Mouse (Mus musculus) liver, embryonic 16.5 days (tissue): ENCODE measurements at regions not wholly inside any gene's neighbourhood (a gene's known extent, or its start where the extent isn't known, plus 50 kb on each side); places are given as distances from the start of the nearest gene placed in this dataset.

Experiments
- ATAC-seq: fragments of 200-750 bp; cut with Nextera tagmentation; 2 replicates; pipeline ENCODE4 v1.8.0; 2017; ENCODE audit warnings: low read depth, mild to moderate bottlenecking, moderate number of reproducible peaks, moderate library complexity
- H3K27ac ChIP-seq: fragments of 300-500 bp; sonication (generic); 2 replicates; pipeline ENCODE4 v1.5.1; 2014; ENCODE audit warnings: mild to moderate bottlenecking, low read length
- H3K27me3 ChIP-seq: fragments of 300-500 bp; sonication (generic); 2 replicates; pipeline ENCODE4 v1.6.1; 2014; ENCODE audit warnings: low read depth, low read length, mixed read lengths; ENCODE audit not compliant: control insufficient read depth, insufficient read depth
- H3K36me3 ChIP-seq: fragments of 300-500 bp; sonication (generic); 2 replicates; pipeline ENCODE4 v1.6.1; 2014; ENCODE audit warnings: mild to moderate bottlenecking; ENCODE audit not compliant: control insufficient read depth, insufficient read depth
- H3K4me1 ChIP-seq: fragments of 300-500 bp; sonication (generic); 2 replicates; pipeline ENCODE4 v1.6.1; 2014; ENCODE audit warnings: low read depth, low read length, mixed read lengths; ENCODE audit not compliant: control insufficient read depth
- H3K4me2 ChIP-seq: fragments of 300-500 bp; sonication (generic); 2 replicates; pipeline ENCODE4 v1.6.1; 2014; ENCODE audit warnings: low read depth, low read length, mixed read lengths
- H3K4me3 ChIP-seq: fragments of 300-500 bp; sonication (generic); 2 replicates; pipeline ENCODE4 v1.5.1; 2014; ENCODE audit warnings: low read depth, mild to moderate bottlenecking, low read length
- H3K9ac ChIP-seq: fragments of 300-500 bp; sonication (generic); 2 replicates; pipeline ENCODE4 v1.6.1; 2014; ENCODE audit warnings: low read depth, low read length
- H3K9me3 ChIP-seq: fragments of 300-500 bp; sonication (generic); replicated peaks from 2 replicates; pipeline ENCODE4 v1.6.1; 2016; ENCODE audit warnings: low read length; ENCODE audit not compliant: control insufficient read depth
- WGBS: fragments of 180-500 bp; shearing (Covaris S2); extraction: QIAGEN DNeasy Blood & Tissue Kit; methylation state at CpG from one replicate; pipeline ENCODE4 v1.1.7; 2014; ENCODE audit not compliant: insufficient replicate concordance; 5-methylcytosine and 5-hydroxymethylcytosine counted together

GRCm38 (mm10) chr4:105695895-105696294, 93.8 kb upstream of the Gm12728 start:
- H3K27me3 ChIP-seq: no peaks in the 10 kb centered on the region
- no peaks in the 10 kb centered on the region for H3K9me3 ChIP-seq
- H3K36me3 ChIP-seq: no peaks in the 10 kb centered on the region
- no peak overlapping the region for H3K9ac ChIP-seq
- no peak for ATAC-seq
- H3K27ac ChIP-seq: no peak overlapping the region
- no peak overlapping the region for H3K4me2 ChIP-seq
- WGBS: 58% methylated on average over 2 of the region's 2 CpGs
- H3K4me1 ChIP-seq: no peaks in the 10 kb centered on the region
- no peak overlapping the region for H3K4me3 ChIP-seq

DNA sequence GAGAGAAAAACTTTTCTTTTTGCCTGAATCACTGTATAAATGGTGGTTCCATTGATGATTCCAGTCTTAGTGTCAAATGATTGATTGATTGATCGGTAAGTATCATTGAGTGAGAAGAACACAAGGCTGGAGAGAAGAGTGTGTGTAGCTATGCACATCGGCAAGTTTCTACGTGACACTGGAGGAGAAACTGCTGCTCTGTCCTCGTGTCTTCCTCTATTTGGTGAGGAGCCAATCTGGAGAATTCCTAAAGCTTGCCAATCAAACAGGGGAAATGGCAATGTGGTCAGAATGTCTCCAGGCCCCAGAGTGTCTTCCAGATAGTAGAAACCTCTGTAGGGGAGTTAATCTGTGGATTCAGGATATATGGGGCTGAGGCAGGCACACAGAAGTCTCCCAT, 92.5 kb upstream of the Gm12728 start:
- no peak overlapping the region for H3K27ac ChIP-seq
- no peak overlapping the region for H3K4me3 ChIP-seq
- no peak for ATAC-seq
- WGBS: 71% methylated on average over 4 of the region's 4 CpGs
- no peaks in the 10 kb centered on the region for H3K36me3 ChIP-seq
- no peaks in the 10 kb centered on the region for H3K27me3 ChIP-seq
- H3K9me3 ChIP-seq: no peaks in the 10 kb centered on the region
- H3K4me1 ChIP-seq: no peaks in the 10 kb centered on the region
- H3K4me2 ChIP-seq: no peak overlapping the region
- no peak overlapping the region for H3K9ac ChIP-seq

GRCm38 (mm10) chr4:105702036-105702435, 87.6 kb upstream of the Gm12728 start:
- Histone ChIP-seq H3K4me2 (no peak overlapping the region), H3K27ac (no peak overlapping the region), H3K4me1 (no peaks in the 10 kb centered on the region), H3K9me3 (no peaks in the 10 kb centered on the region), H3K4me3 (no peak overlapping the region), H3K36me3 (no peaks in the 10 kb centered on the region), H3K9ac (no peak overlapping the region), H3K27me3 (no peaks in the 10 kb centered on the region)
- WGBS: 59% methylated on average over 3 of the region's 3 CpGs
- no peak for ATAC-seq

DNA sequence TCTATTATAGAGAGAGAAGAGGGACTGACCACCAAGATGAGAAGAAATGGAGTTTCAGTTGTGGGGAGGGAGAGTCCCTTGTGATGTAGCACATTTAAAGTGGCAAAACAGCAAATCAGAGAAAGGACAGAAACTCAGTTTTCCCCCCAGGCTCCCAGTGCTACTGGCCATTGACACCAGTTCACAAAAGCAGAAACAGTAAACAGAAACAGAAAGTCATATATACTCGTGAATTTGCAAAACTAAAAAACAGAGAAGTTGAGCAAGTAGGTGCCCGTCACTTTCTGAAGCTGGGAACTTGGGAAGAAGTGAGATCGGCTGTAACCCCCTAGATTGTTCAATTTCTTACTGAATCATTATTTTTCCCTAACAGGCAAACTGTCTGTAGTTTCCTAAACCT, 86.3 kb upstream of the Gm12728 start:
- 40% methylated on average over 3 of the region's 3 CpGs for WGBS
- Histone ChIP-seq H3K4me1 (no peaks in the 10 kb centered on the region), H3K27ac (no peak overlapping the region), H3K36me3 (no peaks in the 10 kb centered on the region), H3K4me2 (no peak overlapping the region), H3K9me3 (no peaks in the 10 kb centered on the region), H3K9ac (no peak overlapping the region), H3K4me3 (no peak overlapping the region), H3K27me3 (no peaks in the 10 kb centered on the region)
- ATAC-seq: no peak

DNA sequence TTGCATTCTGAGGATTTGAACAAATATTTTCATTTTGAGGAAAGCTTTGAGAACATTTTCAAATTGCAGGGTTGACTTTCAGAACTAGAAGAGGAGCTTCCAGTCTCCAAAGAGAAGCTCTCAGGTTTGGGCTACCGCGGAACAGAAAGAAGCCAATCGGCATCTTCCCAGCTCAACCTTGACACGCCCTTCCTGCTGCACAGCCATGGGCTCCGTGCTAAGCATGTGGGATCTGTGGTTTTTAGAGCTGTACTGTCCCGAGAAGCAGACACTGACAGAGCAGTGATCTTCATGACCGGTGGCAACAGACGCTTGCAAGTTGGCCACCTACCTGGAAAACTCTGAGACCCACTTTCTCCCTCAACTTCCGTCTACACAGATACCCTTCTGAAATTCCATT, 85.4 kb upstream of the Gm12728 start:
- WGBS: 63% methylated on average over 9 of the region's 9 CpGs
- H3K36me3 ChIP-seq: no peaks in the 10 kb centered on the region
- no peak overlapping the region for H3K27ac ChIP-seq
- H3K4me1 ChIP-seq: no peaks in the 10 kb centered on the region
- H3K9ac ChIP-seq: no peak overlapping the region
- H3K27me3 ChIP-seq: no peaks in the 10 kb centered on the region
- no peak overlapping the region for H3K4me3 ChIP-seq
- H3K9me3 ChIP-seq: no peaks in the 10 kb centered on the region
- no peak overlapping the region for H3K4me2 ChIP-seq
- ATAC-seq: no peak

DNA sequence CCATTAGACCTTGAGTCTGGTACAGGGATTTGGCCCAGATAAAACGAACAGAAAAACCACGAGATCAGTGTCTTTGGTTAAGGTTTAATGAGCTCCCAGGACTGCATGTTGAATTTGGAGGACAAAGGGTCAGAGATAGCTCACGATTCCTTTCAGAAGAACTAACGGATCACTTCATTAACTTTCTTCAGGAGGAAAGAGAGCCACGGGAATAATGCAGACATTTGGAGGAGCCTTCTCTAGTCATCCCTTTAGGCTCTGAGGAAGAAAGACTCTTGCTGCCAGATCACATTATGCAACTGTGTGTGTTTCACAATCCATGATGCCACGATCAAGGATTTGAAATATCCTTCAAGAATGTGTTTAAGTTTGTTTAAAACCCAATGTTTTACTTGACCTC, 83.7 kb upstream of the Gm12728 start:
- no peak overlapping the region for H3K4me2 ChIP-seq
- no peak overlapping the region for H3K4me3 ChIP-seq
- no peaks in the 10 kb centered on the region for H3K27me3 ChIP-seq
- no peak for ATAC-seq
- no peaks in the 10 kb centered on the region for H3K36me3 ChIP-seq
- H3K4me1 ChIP-seq: no peaks in the 10 kb centered on the region
- H3K9ac ChIP-seq: no peak overlapping the region
- no peaks in the 10 kb centered on the region for H3K9me3 ChIP-seq
- H3K27ac ChIP-seq: no peak overlapping the region
- WGBS: 53% methylated on average over 6 of the region's 6 CpGs

DNA sequence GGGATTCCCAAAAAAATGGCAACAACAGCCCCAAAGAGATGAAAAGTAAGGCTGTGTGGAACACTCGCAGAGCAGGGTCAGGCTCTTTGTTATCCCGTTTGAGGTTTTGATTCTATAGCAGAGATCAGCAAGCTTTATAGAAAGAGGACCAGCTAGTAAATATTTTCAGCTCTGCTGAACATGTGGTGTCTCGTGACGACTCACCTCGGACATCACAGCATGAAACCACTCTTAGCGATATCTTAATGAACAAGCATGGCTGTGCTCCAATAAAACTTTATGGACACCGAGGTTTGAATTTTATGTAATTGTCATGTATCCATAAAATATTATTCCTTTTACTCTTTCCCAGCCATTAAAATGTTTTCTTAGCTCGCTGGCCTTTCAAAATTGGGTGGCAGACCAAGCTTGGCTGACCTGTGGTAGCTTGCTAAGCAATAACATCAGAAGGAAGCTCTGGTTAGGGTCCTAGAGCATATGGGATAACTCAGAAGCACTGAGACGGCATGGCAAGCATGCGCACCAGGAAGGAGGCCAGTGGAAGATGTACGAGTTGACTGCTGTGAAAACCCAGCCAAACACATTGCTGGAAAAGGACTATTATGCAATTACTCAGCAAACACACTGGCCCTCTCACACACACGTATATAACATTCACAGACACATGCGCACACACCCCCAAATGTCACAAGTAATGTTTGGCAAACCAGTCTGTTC, 81.4 kb upstream of the Gm12728 start:
- no peak overlapping the region for H3K27ac ChIP-seq
- H3K4me2 ChIP-seq: no peak overlapping the region
- peak; percentile 55; the same call in 1 of the 2 replicates for ATAC-seq
- WGBS: 58% methylated on average over 13 of the region's 13 CpGs
- H3K4me3 ChIP-seq: no peak overlapping the region
- no peak overlapping the region for H3K9ac ChIP-seq
- H3K36me3 ChIP-seq: no peaks in the 10 kb centered on the region
- no peaks in the 10 kb centered on the region for H3K4me1 ChIP-seq
- no peaks in the 10 kb centered on the region for H3K9me3 ChIP-seq
- no peaks in the 10 kb centered on the region for H3K27me3 ChIP-seq

DNA sequence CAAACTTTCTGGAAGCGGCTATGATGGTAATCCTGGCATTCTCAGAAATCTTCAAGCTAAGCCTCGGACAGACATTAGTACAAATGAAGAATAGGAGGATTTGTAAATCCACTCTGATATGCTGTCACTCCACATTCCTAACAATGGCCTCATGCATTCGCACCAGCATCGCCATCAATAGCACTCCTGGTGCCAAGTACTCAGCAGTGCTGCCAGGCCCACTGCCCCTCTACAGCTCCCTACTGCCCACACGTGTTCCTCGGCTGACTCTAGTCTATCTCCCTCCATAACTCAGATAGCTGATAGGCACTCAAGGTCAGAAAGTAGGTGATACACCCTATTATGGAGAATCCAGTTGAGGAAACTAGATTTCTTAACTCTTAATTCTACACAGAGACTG, 75.7 kb upstream of the Gm12728 start:
- H3K27ac ChIP-seq: no peak overlapping the region
- no peaks in the 10 kb centered on the region for H3K36me3 ChIP-seq
- H3K4me1 ChIP-seq: no peaks in the 10 kb centered on the region
- H3K27me3 ChIP-seq: no peaks in the 10 kb centered on the region
- WGBS: 67% methylated on average over 6 of the region's 6 CpGs
- ATAC-seq: no peak
- no peak overlapping the region for H3K4me3 ChIP-seq
- H3K9ac ChIP-seq: no peak overlapping the region
- H3K9me3 ChIP-seq: no peaks in the 10 kb centered on the region
- no peak overlapping the region for H3K4me2 ChIP-seq

DNA sequence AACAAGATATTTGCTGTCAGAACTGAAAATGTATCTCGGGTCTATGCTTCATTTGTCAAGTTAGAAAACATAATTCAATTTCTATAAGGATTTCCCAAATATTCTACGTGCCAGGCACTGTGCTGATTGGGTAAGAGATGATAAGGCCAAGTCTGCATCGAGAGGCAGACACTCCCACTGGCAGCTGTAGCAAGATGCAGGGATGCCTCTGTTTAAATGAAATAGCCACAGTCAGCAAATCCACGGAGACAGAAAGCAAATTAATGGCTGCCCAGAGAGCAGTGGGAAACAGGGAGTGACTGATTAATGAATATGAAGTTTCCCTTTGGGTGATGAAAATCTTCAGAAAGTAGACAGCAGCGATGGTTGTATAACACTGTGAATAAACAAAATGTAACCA, 71.6 kb upstream of the Gm12728 start:
- no peaks in the 10 kb centered on the region for H3K4me1 ChIP-seq
- no peak overlapping the region for H3K9ac ChIP-seq
- no peak overlapping the region for H3K4me3 ChIP-seq
- no peak overlapping the region for H3K4me2 ChIP-seq
- H3K27ac ChIP-seq: no peak overlapping the region
- no peak for ATAC-seq
- H3K9me3 ChIP-seq: no peaks in the 10 kb centered on the region
- 56% methylated on average over 5 of the region's 5 CpGs for WGBS
- H3K36me3 ChIP-seq: no peaks in the 10 kb centered on the region
- no peaks in the 10 kb centered on the region for H3K27me3 ChIP-seq
